Mouse (Mus musculus) liver, embryonic 14.5 days (tissue): Measurements from ENCODE around the gene Phxr2. TPM values are rescaled to one million over a fixed set of nuclear protein-coding genes. Genes with fewer than 3 reads are reported as not detected.

Experiments used
- ATAC-seq: fragments of 200-750 bp; cut with Nextera tagmentation; 2 replicates; pipeline ENCODE4 v1.8.0; 2017; ENCODE audit warnings: moderate number of reproducible peaks, mild to moderate bottlenecking, moderate library complexity; ENCODE audit not compliant: insufficient read depth
- DNase-seq, 3 experiments: peaks; one replicate each; pipeline ENCODE4 v3.0.0-alpha.2; 2012 to 2013; ENCODE audit warnings: low read depth in 3 of 3, low spot score in 3 of 3
- H3K27ac ChIP-seq: fragments of 300-500 bp; sonication (generic); 2 replicates; pipeline ENCODE4 v1.5.1; 2014; ENCODE audit warnings: moderate library complexity, mild to moderate bottlenecking, control low read depth, inconsistent platforms
- H3K27me3 ChIP-seq: fragments of 300-500 bp; sonication (generic); 2 replicates; pipeline ENCODE4 v1.6.1; 2014; ENCODE audit warnings: mild to moderate bottlenecking, low read length, moderate library complexity; ENCODE audit not compliant: control insufficient read depth, insufficient read depth
- H3K36me3 ChIP-seq: fragments of 300-500 bp; sonication (generic); replicated peaks from 2 replicates; pipeline ENCODE4 v1.6.1; 2014; ENCODE audit warnings: low read depth; ENCODE audit not compliant: control insufficient read depth, insufficient read depth
- H3K4me1 ChIP-seq, 2 experiments: fragments of 200-500 bp in 1 of 2; fragments of 300-500 bp in 1 of 2; sonication (generic) in 1 of 2; replicated peaks; 2 replicates each; pipeline ENCODE4 v1.6.1; 2012 to 2014; ENCODE audit warnings: antibody characterized with exemption in 1 of 2, inconsistent platforms in 1 of 2, low read length in 1 of 2; ENCODE audit not compliant: control insufficient read depth in 2 of 2, insufficient read depth in 2 of 2
- H3K4me2 ChIP-seq: fragments of 300-500 bp; sonication (generic); 2 replicates; pipeline ENCODE4 v1.6.1; 2014; ENCODE audit warnings: low read depth, mild to moderate bottlenecking, control low read depth, moderate library complexity
- H3K4me3 ChIP-seq, 2 experiments: fragments of 200-500 bp in 1 of 2; fragments of 300-500 bp in 1 of 2; sonication (generic) in 1 of 2; 2 replicates each; pipeline ENCODE4 v1.5.1; 2012 to 2014; ENCODE audit warnings: low read depth in 2 of 2, low read length in 2 of 2, mild to moderate bottlenecking in 2 of 2, control low read depth in 1 of 2, inconsistent platforms in 1 of 2, moderate library complexity in 1 of 2; ENCODE audit not compliant: insufficient read depth in 1 of 2
- H3K9ac ChIP-seq: fragments of 300-500 bp; sonication (generic); replicated peaks from 2 replicates; pipeline ENCODE4 v1.6.1; 2014; ENCODE audit warnings: mild to moderate bottlenecking, control low read depth, moderate library complexity
- H3K9me3 ChIP-seq: fragments of 300-500 bp; sonication (generic); 2 replicates; pipeline ENCODE4 v1.6.1; 2016; ENCODE audit warnings: low read length, mixed read lengths; ENCODE audit not compliant: control insufficient read depth
- CTCF ChIP-seq: IDR thresholded peaks from 2 replicates; pipeline ENCODE4 v1.5.1; 2016; ENCODE audit warnings: antibody characterized with exemption, low read depth, control low read depth
- EP300 ChIP-seq: IDR thresholded peaks from 2 replicates; pipeline ENCODE4 v1.6.1; 2016; ENCODE audit warnings: antibody characterized with exemption, low read depth
- WGBS: fragments of 180-500 bp; shearing (Covaris S2); extraction: QIAGEN DNeasy Blood & Tissue Kit; methylation state at CpG from one replicate; pipeline ENCODE4 v1.1.7; 2014; ENCODE audit not compliant: insufficient replicate concordance; 5-methylcytosine and 5-hydroxymethylcytosine counted together
- polyA plus RNA-seq, 2 experiments: library from polyadenylated mRNA; depleted of rRNA in 1 of 2; stranded (reverse) in 1 of 2; unstranded in 1 of 2; fragments of >200 nt; fragmentation: Nextera tagmentation in 1 of 2; extraction: Ambion mirVana in 1 of 2; gene quantifications; 2 replicates each; pipeline versions ENCODE4 v1.2.1 to v1.2.3; 2012 to 2014

Phxr2 gene
- polyA plus RNA-seq, 2 experiments = not detected

GRCm38 (mm10) chr10:99076113-99076895 is 49.8 kb downstream of the Phxr2 start:
- H3K27me3 ChIP-seq = no peaks in the 10 kb centered on the region
- no peak overlapping the region for H3K9ac ChIP-seq
- no peak for TF ChIP-seq EP300
- no peak for TF ChIP-seq CTCF
- no peaks in the 10 kb centered on the region for H3K9me3 ChIP-seq
- no peaks in the 10 kb centered on the region for H3K4me1 ChIP-seq
- H3K4me2 ChIP-seq = no peak overlapping the region
- no peak overlapping the region for H3K4me3 ChIP-seq
- ATAC-seq (no peak), DNase-seq (no peak)
- H3K27ac ChIP-seq = no peak overlapping the region
- H3K36me3 ChIP-seq = no peaks in the 10 kb centered on the region
- 77% methylated on average over 18 of the region's 18 CpGs for WGBS

Other genes starting within 250 kb of the Phxr2 start
- 5.2 and 7.4 TPM in 2 replicates for gene Atp2b1, start 211.9 kb downstream of the Phxr2 start, polyA plus RNA-seq (2012; rRNA removed)
- gene Atp2b1, start 211.9 kb downstream of the Phxr2 start, polyA plus RNA-seq (2014; fragmentation: Nextera tagmentation; extraction: Ambion mirVana) = 27.6 and 29.0 TPM in 2 replicates
- gene Poc1b, start 19.3 kb downstream of the Phxr2 start, polyA plus RNA-seq (2012; rRNA removed) = 5.6 TPM in 2 replicates
- 5.9 and 7.2 TPM in 2 replicates for gene Poc1b, start 19.3 kb downstream of the Phxr2 start, polyA plus RNA-seq (2014; fragmentation: Nextera tagmentation; extraction: Ambion mirVana)
- gene Galnt4, start 18.2 kb downstream of the Phxr2 start, polyA plus RNA-seq (2012; rRNA removed) = 0.63 and 0.81 TPM in 2 replicates
- 2.7 and 2.9 TPM in 2 replicates for gene Galnt4, start 18.2 kb downstream of the Phxr2 start, polyA plus RNA-seq (2014; fragmentation: Nextera tagmentation; extraction: Ambion mirVana)
- gene Dusp6, start 136.9 kb upstream of the Phxr2 start, polyA plus RNA-seq (2012; rRNA removed) = 6.5 and 8.3 TPM in 2 replicates
- 9.5 and 10.3 TPM in 2 replicates for gene Dusp6, start 136.9 kb upstream of the Phxr2 start, polyA plus RNA-seq (2014; fragmentation: Nextera tagmentation; extraction: Ambion mirVana)